Mouse (Mus musculus): ENCODE data around the gene Dok4.

DNA sequence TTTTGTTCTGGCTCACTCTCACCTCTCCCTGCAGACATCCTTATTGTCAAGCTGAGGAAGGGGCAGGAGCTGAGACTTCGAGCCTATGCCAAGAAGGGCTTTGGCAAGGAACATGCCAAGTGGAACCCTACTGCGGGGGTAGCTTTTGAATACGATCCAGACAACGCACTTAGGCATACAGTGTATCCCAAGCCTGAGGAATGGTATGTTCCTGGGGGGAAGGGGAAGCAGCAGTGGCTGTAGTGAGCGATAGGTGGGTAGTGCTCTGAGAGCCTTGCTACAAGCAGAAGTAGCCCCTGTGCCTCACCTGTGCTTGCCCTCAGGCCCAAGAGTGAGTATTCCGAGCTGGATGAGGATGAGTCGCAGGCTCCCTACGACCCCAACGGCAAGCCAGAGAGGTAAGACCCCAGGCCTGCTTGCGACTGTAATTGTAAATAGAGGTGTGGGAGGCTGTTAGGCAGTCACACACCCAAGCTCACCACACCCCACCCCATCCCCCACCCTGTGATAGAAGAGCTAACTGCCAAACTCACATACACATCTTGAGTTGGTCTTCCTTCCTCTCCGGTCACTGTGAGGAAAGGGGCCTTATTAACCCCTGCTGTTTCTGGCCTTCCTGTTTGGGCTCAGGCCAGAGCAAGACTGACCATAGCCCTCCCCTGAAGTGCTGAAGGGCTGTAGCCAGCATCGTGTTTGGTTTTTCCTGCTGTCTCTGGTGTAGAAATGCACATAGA lies 13.5 kb downstream of the Dok4 start:
- TF ChIP-seq POLR2AphosphoS5 (IDR thresholded peaks at IDR 0.05; ENCODE audit: insufficient replicate concordance, low read depth, low read length), result no peak
- TF ChIP-seq CTCF (IDR thresholded peaks at IDR 0.05; ENCODE audit: low read depth, low read length), result no peak
- no peak for TF ChIP-seq GATA1 (IDR thresholded peaks at IDR 0.05; ENCODE audit: borderline replicate concordance, low read length)
- no peak for TF ChIP-seq TAL1 (conservative IDR thresholded peaks at IDR 0.05; ENCODE audit: low read depth, low read length)
- TF ChIP-seq GATA2 (IDR thresholded peaks at IDR 0.05; ENCODE audit: borderline replicate concordance, low read depth, low read length), result no peak
